Mouse (Mus musculus) kidney, postnatal 0 days (tissue): ENCODE results near the gene Cpt1a. TPM values are rescaled to one million over a fixed set of nuclear protein-coding genes. Genes with fewer than 3 reads are reported as not detected.

Experiments used
- ATAC-seq: fragments of 200-750 bp; cut with Nextera tagmentation; replicated peaks from 2 replicates; pipeline ENCODE4 v1.8.0; 2017; ENCODE audit warnings: low read depth, moderate number of reproducible peaks, moderate TSS enrichment, moderate library complexity; ENCODE audit not compliant: low FRiP score
- DNase-seq: peaks from one replicate; pipeline ENCODE4 v3.0.0-alpha.2; 2016; ENCODE audit warnings: low spot score
- H3K27ac ChIP-seq: fragments of 300-500 bp; sonication (generic); 2 replicates; pipeline ENCODE4 v1.5.1; 2014; ENCODE audit warnings: mild to moderate bottlenecking
- H3K27me3 ChIP-seq: fragments of 300-500 bp; sonication (generic); 2 replicates; pipeline ENCODE4 v1.6.1; 2014; ENCODE audit warnings: low read length, mixed read lengths; ENCODE audit not compliant: insufficient read depth
- H3K36me3 ChIP-seq: fragments of 300-500 bp; sonication (generic); 2 replicates; pipeline ENCODE4 v1.6.1; 2014; ENCODE audit warnings: low read length, mixed read lengths; ENCODE audit not compliant: insufficient read depth
- H3K4me1 ChIP-seq: fragments of 300-500 bp; sonication (generic); replicated peaks from 2 replicates; pipeline ENCODE4 v1.6.1; 2014; ENCODE audit warnings: antibody characterized with exemption, low read length, mixed read lengths; ENCODE audit not compliant: insufficient read depth
- H3K4me2 ChIP-seq: fragments of 300-500 bp; sonication (generic); 2 replicates; pipeline ENCODE4 v1.6.1; 2014; ENCODE audit warnings: mild to moderate bottlenecking, low read length, moderate library complexity, mixed read lengths
- H3K4me3 ChIP-seq: fragments of 300-500 bp; sonication (generic); replicated peaks from 2 replicates; pipeline ENCODE4 v1.5.1; 2014; ENCODE audit warnings: low read depth, low read length
- H3K9ac ChIP-seq: fragments of 300-500 bp; sonication (generic); 2 replicates; pipeline ENCODE4 v1.6.1; 2014; ENCODE audit warnings: low read depth, low read length
- H3K9me3 ChIP-seq: fragments of 300-500 bp; sonication (generic); replicated peaks from 2 replicates; pipeline ENCODE4 v1.6.1; 2016; ENCODE audit warnings: low read length, inconsistent platforms, mixed read lengths
- CTCF ChIP-seq: IDR thresholded peaks from 2 replicates; pipeline ENCODE4 v1.5.1; 2016; ENCODE audit warnings: antibody characterized with exemption, low read depth, mild to moderate bottlenecking, moderate library complexity
- WGBS: fragments of 180-500 bp; shearing (Covaris S2); extraction: QIAGEN DNeasy Blood & Tissue Kit; methylation state at CpG from one replicate; pipeline ENCODE4 v1.1.7; 2014; 5-methylcytosine and 5-hydroxymethylcytosine counted together
- microRNA-seq: library from miRNA; unstranded; fragments of <30 nt; microRNA quantifications from one replicate; pipeline ENCODE4, GENCODE M21; 2016
- polyA plus RNA-seq: library from polyadenylated mRNA; unstranded; fragments of >200 nt; fragmentation: Nextera tagmentation; extraction: Ambion mirVana; gene quantifications from 2 replicates; pipeline ENCODE4 v1.2.1, GENCODE M21; 2015

Gene Cpt1a
- polyA plus RNA-seq, 1 experiment from 2014 or later, result 70.8 TPM

DNA sequence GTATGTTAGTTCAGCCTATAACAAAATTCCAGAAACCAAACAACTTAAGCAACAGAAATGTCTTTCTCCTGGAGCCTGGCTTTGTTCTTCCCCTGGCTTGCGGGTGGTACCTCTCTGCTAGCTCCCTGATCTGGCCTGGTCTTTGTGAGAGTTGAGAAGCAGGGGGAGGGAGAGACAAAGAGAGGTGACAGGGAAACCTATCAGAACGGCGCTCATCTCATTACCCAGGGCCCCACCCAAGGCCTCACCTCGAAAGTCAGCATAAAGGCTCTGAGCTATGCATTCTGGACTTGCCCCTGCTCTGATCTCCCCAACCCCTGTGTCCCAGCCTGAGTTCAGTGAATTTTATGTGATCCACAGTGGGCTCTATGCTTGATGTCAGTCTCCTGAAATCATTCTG lies 112.5 kb downstream of the Cpt1a start:
- H3K4me3 ChIP-seq, result no peak overlapping the region
- DNase-seq (no peak), ATAC-seq (no peak)
- H3K9ac ChIP-seq, result no peak overlapping the region
- H3K36me3 ChIP-seq, result no peaks in the 10 kb centered on the region
- H3K4me1 ChIP-seq, result no peaks in the 10 kb centered on the region
- no peak overlapping the region for H3K4me2 ChIP-seq
- H3K9me3 ChIP-seq, result no peaks in the 10 kb centered on the region
- TF ChIP-seq CTCF, result no peak
- 44% methylated on average over 4 of the region's 4 CpGs for WGBS
- H3K27me3 ChIP-seq, result no peaks in the 10 kb centered on the region
- no peak overlapping the region for H3K27ac ChIP-seq

Small RNAs within 50 kb of the gene (microRNA-seq; reads per million reads assigned to microRNA genes)
- gene Mir6984, result not detected

Other genes with a start within 250 kb of the Cpt1a start
- 116 and 124 TPM in 2 replicates for gene Mrpl21, start 39.4 kb upstream of the Cpt1a start, polyA plus RNA-seq
- 6.3 and 6.8 TPM in 2 replicates for gene Ighmbp2, start 39.3 kb upstream of the Cpt1a start, polyA plus RNA-seq
- gene Tesmin, start 66.5 kb downstream of the Cpt1a start, polyA plus RNA-seq, result 0.93 and 0.96 TPM in 2 replicates
- 0.61 and 0.70 TPM in 2 replicates for gene Gal, start 92.2 kb downstream of the Cpt1a start, polyA plus RNA-seq